Mouse (Mus musculus): ENCODE measurements at regions not wholly inside any gene's neighbourhood (a gene's known extent, or its start where the extent isn't known, plus 50 kb on each side); places are given as distances from the start of the nearest gene placed in this dataset.

- Histone ChIP-seq H3K36me3 (ENCODE audit: control insufficient read depth, insufficient read depth, low read length) (no peaks in the 10 kb centered on the region), H3K27ac (replicated peaks in 1 of 2; ENCODE audit: control insufficient read depth in 1 of 2, insufficient read depth in 1 of 2, low read depth in 2 of 2, low read length in 2 of 2) (no peak overlapping the region), H3K27me3 (ENCODE audit: control insufficient read depth, insufficient read depth, low read length) (no peaks in the 10 kb centered on the region), H3K4me3 (ENCODE audit: control insufficient read depth in 1 of 2, insufficient read depth in 1 of 2, low read depth in 1 of 2, low read length in 2 of 2) (no peak overlapping the region), H3K4me2 (ENCODE audit: low read length) (no peak overlapping the region), H3K9me3 (ENCODE audit: control insufficient read depth, low read length) (0 out of 2 replicates have a peak, but pooled peaks cover 6% of the 10 kb centered on the region), H3K9ac (ENCODE audit: low read length) (no peak overlapping the region), H3K4me1 (ENCODE audit: control insufficient read depth in 2 of 2, insufficient read depth in 2 of 2, low read length in 2 of 2) (no peaks in the 10 kb centered on the region)
- WGBS: 84% methylated on average over 17 of the region's 17 CpGs
- no peak for ATAC-seq (ENCODE audit: insufficient number of reproducible peaks, insufficient read depth, low FRiP score, low read depth)
These were observed 63.1 kb upstream of the Srrm4 start for GRCm38 (mm10) chr5:116654486-116655420.
